Mouse (Mus musculus) adrenal gland, postnatal 10 days (tissue): ENCODE measurements around the gene Dync1li2. TPM values are rescaled to one million over a fixed set of nuclear protein-coding genes. Genes with fewer than 3 reads are reported as not detected.

ENCODE experiments used
- DNase-seq: peaks from one replicate; pipeline ENCODE4 v3.0.0; 2021; ENCODE audit warnings: mixed read lengths
- total RNA-seq, 2 experiments: library from RNA; stranded (reverse); gene quantifications; 2 replicates each; pipeline ENCODE4 v1.2.3; 2021

The Dync1li2 gene
- total RNA-seq, 2 experiments from 2014 or later: 108 to 128 TPM

DNA sequence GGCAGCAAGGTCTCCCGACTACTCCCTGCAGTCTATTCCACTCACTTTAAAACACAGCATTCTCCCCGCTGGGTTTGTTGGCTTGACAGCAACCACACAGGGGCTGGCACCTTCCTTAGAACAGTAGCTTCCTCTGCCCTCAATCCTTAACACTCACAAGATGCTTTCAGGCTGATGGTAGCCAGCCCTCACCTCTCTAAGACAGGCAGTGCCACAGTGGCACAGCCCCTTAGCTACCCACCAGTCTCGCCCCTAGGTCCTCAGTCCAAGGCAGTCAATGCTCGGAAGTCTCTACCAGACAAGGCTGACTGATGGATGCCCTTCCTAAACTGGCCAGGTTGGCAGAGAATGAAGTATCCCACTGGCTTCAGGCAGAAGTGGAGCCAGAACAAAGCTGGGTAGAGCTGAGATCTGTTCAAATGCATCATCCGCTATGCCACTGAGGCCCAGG lies 61.9 kb downstream of the Dync1li2 start:
- DNase-seq: no peak

DNA sequence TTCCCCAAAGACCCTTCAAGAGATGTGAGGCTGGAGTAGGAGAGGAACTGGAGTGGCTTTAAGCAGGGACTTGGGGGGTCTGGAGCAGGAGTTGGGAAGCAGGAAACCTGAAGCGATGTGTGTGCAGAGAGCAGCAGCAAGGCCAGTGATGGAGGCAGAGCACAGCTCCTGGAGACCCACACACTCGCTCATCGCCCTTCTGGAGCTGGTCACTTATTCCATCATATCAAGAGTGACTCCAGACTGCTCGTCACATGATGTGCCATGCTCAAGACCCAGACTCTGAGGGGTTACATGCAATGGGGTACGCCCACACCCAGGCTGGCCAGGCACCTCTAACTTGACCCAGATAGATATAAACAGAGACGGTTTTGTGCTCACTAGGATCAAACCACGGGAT lies 62.6 kb downstream of the Dync1li2 start:
- no peak for DNase-seq

DNA sequence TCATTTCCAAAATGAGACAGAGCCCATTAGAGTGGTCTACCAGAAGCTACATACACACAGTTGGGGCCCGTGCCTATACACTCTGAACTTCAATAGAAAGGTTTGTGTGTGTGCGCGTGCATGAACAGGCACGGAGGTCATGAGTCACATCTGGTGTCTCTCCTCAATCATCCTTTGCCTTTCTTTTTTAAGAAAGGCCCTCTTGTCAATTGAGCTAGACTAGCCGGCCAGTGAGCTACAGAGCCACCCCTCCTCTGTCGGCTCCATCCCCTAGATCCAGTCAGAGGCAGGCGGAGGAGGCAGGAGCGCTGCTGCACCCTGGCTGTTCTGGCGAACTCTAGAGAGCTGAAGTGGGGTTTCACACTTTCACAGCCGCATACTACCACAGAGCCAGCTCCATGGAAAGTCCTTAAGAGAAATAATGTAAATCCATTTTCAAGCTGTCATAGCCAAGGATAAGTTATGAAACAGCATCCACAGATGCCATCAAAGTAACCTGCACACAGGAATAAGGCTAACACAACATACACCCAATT lies 63.5 kb downstream of the Dync1li2 start:
- no peak for DNase-seq

DNA sequence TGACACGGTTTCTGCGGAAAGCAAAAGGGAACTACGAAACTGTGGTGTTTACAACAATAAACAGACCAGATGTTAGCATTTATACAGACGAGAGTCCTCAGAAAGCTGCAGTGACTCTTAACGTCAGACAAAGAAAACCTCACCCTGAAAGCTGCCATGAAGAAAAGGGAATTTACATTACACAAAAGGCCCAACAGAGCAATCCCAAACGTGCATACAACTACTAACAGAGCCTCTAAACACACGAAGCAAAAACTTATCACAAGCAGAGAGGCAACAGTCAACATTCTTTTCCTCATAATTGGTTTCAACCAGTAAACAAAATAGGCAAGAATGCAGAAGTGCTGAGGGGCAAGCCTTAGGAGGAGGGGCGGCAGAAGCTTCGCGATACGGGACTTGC lies 66.2 kb downstream of the Dync1li2 start:
- no peak for DNase-seq

DNA sequence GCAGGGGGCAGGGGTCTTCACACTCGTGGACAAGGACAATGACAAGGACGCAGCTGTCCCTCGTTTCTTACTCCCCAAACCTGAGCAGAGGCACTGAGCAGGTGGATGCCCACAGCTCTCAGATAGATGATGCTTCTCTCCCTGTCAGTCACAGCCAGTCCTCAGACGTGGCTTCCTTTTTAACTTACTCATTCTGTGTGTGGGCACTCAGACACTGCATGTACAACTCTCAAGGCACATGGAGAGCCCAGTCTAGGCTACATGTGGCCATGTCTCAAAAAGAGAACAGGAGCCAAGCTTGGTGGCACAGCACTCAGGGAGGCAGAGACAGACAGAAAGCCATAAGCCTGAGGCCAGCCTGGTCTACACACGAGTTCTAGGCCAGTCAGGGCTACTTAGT lies 66.9 kb downstream of the Dync1li2 start:
- DNase-seq: no peak

DNA sequence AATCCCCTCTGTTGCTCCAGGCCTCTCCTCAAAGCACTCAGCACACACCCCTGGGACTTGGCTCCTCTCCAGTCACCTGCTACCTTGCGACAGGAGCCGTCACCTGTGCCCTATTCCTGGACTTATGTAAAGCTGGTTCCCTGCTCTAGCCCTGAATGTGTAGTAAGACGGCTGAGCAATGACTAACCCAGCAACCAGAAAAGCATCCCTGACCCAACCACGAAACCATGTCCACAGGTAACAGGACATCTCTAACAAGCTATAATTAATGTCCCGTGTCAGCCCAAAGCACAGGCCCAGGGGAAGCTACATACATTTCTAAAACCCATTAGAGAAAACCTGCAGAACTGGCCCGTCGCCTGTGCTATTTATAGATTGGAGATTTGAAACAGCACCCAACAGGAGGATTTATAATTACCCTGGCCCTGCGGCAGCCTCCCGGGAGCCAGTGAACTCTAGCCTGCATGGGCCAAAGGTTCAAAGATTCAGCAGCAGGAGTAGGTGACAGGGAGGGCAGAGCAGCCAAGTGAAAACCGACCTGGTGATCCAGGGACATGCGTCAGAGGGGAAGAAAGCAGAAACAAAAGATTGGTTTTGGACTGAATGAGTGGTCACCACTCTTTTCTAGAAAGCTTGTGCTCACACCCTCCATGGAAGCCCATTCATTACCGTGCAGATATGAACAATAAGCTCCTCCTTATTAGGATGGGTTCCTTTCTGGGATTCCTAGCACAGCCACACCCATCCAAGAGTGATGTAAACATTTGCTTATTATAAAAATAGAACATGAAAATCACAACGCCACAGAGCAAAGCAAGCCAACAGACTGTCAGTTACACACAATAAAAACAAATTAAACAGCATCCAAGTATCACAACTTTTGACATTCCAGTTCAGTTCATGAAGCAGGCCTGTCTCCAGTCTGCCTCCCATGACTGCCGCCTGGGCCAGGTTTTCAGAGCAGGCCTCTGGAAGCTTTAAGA lies 67.7 kb downstream of the Dync1li2 start:
- DNase-seq: peak; percentile 67

DNA sequence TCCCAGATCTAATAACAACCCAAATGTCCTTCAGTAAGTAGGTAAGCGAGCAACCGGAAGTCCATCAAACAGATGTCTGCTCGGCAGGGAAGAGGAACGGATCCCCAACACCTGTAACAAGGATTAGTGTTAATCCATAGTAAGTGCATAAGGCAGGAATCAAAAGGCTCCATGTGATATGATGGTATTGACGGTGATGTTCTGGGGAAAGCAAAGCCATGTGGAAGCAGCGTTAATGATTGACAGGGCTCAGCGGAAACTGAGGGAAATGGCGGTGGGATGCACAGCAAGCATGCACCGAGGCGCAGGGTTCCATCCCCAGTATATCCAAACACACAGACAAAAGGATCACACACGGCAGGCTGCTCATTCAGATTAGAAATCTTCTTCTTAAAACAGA lies 68.6 kb downstream of the Dync1li2 start:
- no peak for DNase-seq

DNA sequence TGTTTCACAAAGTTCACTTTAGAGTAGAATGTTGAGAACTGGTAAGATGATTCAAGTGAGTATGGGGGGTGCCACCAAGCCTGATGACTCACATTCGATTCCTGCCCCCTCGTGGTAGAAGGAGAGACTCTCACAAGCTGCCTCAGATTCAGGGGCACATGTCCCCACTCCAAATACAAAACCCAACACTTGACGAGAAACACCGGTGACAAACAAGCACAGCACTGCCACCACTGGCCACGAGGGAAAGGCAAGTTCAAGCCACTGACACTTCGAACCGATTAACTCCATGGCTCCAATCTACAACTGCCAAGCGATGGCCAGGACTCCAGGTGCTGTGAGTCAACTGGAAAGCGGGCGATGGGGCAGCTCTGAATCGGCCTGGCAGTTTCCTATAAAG lies 69.1 kb downstream of the Dync1li2 start:
- peak; percentile 41 for DNase-seq

DNA sequence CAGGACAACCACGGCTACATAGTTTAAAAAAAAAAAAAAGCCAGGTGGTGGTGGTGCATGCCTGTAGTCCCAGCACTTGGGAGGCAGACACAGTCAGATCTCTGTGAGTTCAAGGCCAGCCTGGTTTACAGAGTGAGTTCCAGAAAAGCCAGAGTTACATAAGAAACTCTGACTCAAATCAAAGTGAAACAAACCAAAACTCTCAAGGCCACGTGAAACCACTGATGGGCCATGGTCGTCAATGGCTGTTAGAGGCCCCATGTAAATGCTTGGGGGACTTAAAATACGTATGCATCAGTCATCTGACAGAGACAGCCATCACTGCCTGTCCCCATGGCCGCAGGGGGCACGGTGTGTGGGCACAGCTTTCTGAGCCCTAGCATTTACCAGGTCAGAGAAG lies 71.7 kb downstream of the Dync1li2 start:
- no peak for DNase-seq

DNA sequence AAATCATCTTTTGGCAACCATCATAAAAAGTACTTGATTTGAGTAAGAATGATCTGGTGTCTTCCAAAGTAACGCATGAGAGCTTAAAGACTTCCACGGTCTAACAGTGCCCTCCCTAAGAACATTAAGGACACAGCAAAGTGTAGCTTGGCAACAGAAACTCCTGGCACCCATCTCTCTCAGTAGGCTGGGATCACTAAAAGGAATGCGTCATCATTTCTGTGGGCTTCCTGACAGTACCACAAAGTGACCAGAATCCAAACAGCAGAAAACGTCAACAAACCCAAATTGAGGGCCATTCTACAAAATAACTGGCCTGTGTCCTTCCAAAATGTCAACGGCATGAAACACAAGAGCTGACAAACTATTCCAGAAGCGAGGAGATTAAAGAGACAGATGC lies 72.8 kb downstream of the Dync1li2 start:
- no peak for DNase-seq

DNA sequence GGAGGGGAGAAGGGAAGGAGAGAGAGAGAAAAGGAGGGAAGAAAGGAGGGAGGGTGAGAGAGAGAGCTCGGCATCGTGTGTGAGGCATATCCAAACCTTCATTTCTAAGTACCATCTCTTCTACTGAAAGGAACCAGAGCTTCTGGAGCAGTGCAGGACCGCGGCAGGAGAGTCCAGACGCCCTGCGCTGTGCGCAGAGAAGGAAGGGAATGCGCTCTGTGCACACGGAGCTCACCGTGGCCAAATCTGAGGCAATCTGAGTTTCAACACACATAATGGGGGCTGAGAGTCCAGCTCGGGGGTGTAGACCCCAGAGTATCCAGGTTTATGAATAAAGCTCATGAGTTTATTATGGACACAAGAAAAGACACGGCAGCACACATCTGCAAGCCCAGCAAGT lies 73.3 kb downstream of the Dync1li2 start:
- DNase-seq: no peak

Other genes starting within 250 kb of the Dync1li2 start
- 10 to 100 TPM; 43.2 to 44.6 TPM for gene Tk2, start 194.5 kb downstream of the Dync1li2 start, total RNA-seq
- 10 to 100 TPM; 45.5 to 67.3 TPM for gene Cklf, start 192.2 kb downstream of the Dync1li2 start, total RNA-seq
- gene Cmtm2a, start 149.9 kb downstream of the Dync1li2 start, total RNA-seq: not detected
- not detected for gene Gm45711, start 133.0 kb downstream of the Dync1li2 start, total RNA-seq
- gene Cmtm1, start 132.9 kb downstream of the Dync1li2 start, total RNA-seq: under 1 TPM in 1 of 2 experiments, not detected in 1; 0.12 TPM
- gene Gm11020, start 121.5 kb downstream of the Dync1li2 start, total RNA-seq: not detected
- gene Cmtm2b, start 120.8 kb downstream of the Dync1li2 start, total RNA-seq: not detected
- gene Cmtm3, start 103.6 kb downstream of the Dync1li2 start, total RNA-seq: 10 to 100 TPM; 64.5 to 68.2 TPM
- 10 to 100 TPM; 35.4 to 37.8 TPM for gene Cmtm4, start 47.2 kb downstream of the Dync1li2 start, total RNA-seq
- under 1 TPM; 0.09 to 0.12 TPM for gene Terb1, start 66.9 kb upstream of the Dync1li2 start, total RNA-seq
- gene Nae1, start 91.6 kb upstream of the Dync1li2 start, total RNA-seq: 10 to 100 TPM; 30.4 to 35.0 TPM
- gene Car7, start 91.6 kb upstream of the Dync1li2 start, total RNA-seq: 1 to 10 TPM; 3.0 to 3.2 TPM
- gene Pdp2, start 148.4 kb upstream of the Dync1li2 start, total RNA-seq: 10 to 100 TPM; 25.1 to 32.4 TPM
- gene Cdh16, start 181.3 kb upstream of the Dync1li2 start, total RNA-seq: under 1 TPM; 0.12 to 0.66 TPM
- 1 to 10 TPM; 5.6 to 9.1 TPM for gene Rrad, start 188.3 kb upstream of the Dync1li2 start, total RNA-seq
- gene Ciao2b, start 198.9 kb upstream of the Dync1li2 start, total RNA-seq: 10 to 100 TPM; 41.0 to 41.3 TPM